Mouse (Mus musculus) testis, adult 2 months (tissue): ENCODE data around the gene Abca1. TPM values are rescaled to one million over a fixed set of nuclear protein-coding genes. Genes with fewer than 3 reads are reported as not detected.
A peak's percentile ranks its signal among the peaks of the same experiment; 100 is the strongest.

Experiments
- H3K27ac ChIP-seq: fragments of 200-500 bp; 2 replicates; pipeline ENCODE4 v1.5.1; 2012; ENCODE audit warnings: low read depth, low read length; ENCODE audit not compliant: control insufficient read depth, insufficient read depth
- H3K27me3 ChIP-seq: fragments of 200-500 bp; 2 replicates; pipeline ENCODE4 v1.6.1; 2012; ENCODE audit warnings: mild to moderate bottlenecking, low read length, moderate library complexity; ENCODE audit not compliant: control insufficient read depth, insufficient read depth
- H3K36me3 ChIP-seq: fragments of 200-500 bp; 2 replicates; pipeline ENCODE4 v1.6.1; 2012; ENCODE audit warnings: mild to moderate bottlenecking, low read length; ENCODE audit not compliant: control insufficient read depth, insufficient read depth
- H3K4me1 ChIP-seq: fragments of 200-500 bp; 2 replicates; pipeline ENCODE4 v1.6.1; 2012; ENCODE audit warnings: low read length; ENCODE audit not compliant: control insufficient read depth, insufficient read depth
- H3K4me3 ChIP-seq: fragments of 200-500 bp; 2 replicates; pipeline ENCODE4 v1.5.1; 2012; ENCODE audit warnings: low read depth, mild to moderate bottlenecking, low read length, moderate library complexity, mixed read lengths; ENCODE audit not compliant: control insufficient read depth
- CTCF ChIP-seq: fragments of 200-500 bp; IDR thresholded peaks from 2 replicates; pipeline ENCODE4 v1.5.1; 2012; ENCODE audit warnings: low read depth, mild to moderate bottlenecking, inconsistent platforms, low read length, moderate library complexity; ENCODE audit not compliant: control insufficient read depth, insufficient read depth, insufficient replicate concordance
- POLR2A ChIP-seq: fragments of 200-500 bp; IDR thresholded peaks from 2 replicates; pipeline ENCODE4 v1.6.1; 2012; ENCODE audit warnings: low read depth, mild to moderate bottlenecking, inconsistent platforms, low read length, moderate library complexity; ENCODE audit not compliant: control insufficient read depth
- polyA plus RNA-seq: library from polyadenylated mRNA; depleted of rRNA; stranded (reverse); fragments of >200 nt; gene quantifications from 2 replicates; pipeline ENCODE4 v1.2.3, GENCODE M21; 2012

Abca1 gene
- polyA plus RNA-seq, 1 experiment = 9.8 TPM

DNA sequence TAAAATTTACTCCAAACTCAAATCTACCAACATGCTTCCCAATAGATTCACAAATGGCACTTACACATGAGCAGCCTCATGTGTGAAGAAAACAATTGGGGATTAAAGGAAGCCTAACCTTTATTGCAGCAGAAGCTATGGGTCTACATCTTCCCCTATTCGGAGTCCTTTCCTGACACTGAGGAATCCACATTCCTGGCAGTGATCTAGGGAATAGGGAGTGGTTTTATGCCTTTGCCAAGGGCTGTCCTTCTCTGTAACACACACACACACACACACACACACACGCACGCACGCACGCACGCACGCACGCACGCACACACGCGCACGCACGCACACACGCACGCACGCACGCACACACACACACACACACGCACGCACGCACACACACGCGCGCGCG, 5.5 kb upstream of the Abca1 start:
- TF ChIP-seq CTCF (no peak), POLR2A (no peak)
- H3K36me3 ChIP-seq = no peaks in the 10 kb centered on the region
- H3K4me1 ChIP-seq = no peaks in the 10 kb centered on the region; the same call in none of the 2 replicates
- no peaks in the 10 kb centered on the region for H3K27me3 ChIP-seq
- H3K27ac ChIP-seq = no peak overlapping the region
- peak overlapping the region; percentile 52 for H3K4me3 ChIP-seq

DNA sequence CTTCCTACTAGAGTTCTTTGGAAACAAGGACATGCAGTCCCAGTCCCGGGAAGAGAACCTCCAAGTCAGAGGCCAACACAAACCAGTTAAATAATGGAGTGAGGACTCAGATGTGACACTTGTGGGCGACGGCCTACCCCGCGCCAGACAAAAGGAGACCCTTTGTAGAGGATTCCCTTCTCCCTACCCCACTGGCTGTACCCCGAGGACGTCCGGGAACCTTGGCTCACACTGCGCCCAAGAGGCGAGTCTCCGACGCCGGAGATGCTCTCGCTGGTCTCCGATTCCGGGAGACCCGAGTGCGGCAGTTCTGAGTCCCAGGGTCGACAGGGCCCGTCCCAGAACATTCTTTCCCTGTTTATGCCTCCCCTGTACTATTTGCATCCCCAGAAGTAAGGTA, 519 bp downstream of the Abca1 start:
- H3K27ac ChIP-seq = peak overlapping the region; percentile 73
- no peak for TF ChIP-seq POLR2A
- no peak for TF ChIP-seq CTCF
- H3K4me1 ChIP-seq = peaks cover 2% of the 10 kb centered on the region
- no peaks in the 10 kb centered on the region for H3K27me3 ChIP-seq
- no peaks in the 10 kb centered on the region for H3K36me3 ChIP-seq
- peak overlapping the region; percentile 86 for H3K4me3 ChIP-seq

DNA sequence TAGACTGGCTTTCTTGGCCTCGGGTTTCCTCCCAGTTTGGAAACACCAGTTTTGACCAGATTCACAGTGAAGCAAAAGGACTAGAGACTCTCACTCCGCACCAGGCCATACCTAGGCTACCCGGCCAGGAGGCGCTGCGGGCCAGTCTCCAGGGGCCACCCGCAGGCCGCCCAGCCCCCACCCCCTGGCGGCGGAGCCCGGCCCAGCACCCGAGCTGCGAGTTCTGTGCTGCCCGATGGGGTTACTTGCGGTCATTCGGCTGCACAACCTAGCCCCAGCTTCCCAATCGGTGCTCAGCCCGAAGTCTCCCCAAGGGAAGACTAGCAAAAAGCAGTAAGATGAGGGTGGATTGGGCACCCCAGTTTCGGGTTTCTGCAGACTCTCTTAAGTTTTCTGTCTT, 1.1 kb downstream of the Abca1 start:
- peak overlapping the region; percentile 86 for H3K4me3 ChIP-seq
- TF ChIP-seq CTCF (peak; percentile 48), POLR2A (no peak)
- peak overlapping the region; percentile 73 for H3K27ac ChIP-seq

DNA sequence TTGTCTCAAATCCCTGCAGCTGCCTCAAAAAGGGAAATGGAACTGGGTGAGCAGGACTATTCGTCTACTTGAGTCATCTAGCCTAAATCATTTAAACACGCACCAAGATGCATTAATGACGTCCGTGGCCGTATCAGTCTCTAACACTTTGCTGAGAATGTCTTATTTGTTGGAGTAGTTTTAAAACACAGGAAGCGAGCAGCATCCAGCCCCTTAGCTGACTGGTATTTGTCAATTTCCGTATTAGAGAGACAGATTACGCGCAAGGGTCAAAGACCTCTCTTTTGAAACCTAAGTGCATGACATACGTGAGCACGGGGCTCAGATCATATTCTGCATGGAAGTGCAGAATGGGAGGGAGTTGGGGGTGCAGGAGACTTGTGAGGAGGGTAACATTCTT, 4.2 kb downstream of the Abca1 start:
- H3K4me1 ChIP-seq = peaks cover 2% of the 10 kb centered on the region
- H3K36me3 ChIP-seq = no peaks in the 10 kb centered on the region
- peak overlapping the region; percentile 31; the same call in 1 of the 2 replicates for H3K27ac ChIP-seq
- H3K4me3 ChIP-seq = no peak overlapping the region
- TF ChIP-seq POLR2A (no peak), CTCF (no peak)
- no peaks in the 10 kb centered on the region for H3K27me3 ChIP-seq

More for the DNA sequence above, 1.1 kb downstream of the Abca1 start:
- Histone ChIP-seq H3K36me3 (no peaks in the 10 kb centered on the region), H3K27me3 (no peaks in the 10 kb centered on the region), H3K4me1 (peaks cover 2% of the 10 kb centered on the region)

DNA sequence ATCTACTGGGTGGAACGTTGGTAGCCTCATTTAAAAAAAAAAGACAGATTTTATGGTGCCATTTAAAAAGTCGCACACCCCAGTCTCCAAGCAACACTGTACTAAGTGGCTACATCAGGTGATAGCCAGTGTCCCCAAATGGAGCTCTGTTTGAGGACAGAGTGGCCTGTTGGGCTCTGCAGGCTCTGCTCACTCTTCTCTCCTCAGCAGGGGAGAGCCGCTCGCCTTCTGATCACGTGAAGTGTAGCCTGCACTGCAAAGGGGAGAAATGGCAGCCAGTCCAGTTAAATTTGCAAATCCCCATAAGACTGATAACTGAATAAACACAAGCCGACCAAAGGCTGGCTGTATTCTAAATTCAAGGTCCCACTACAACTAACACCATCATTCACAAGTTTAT, 6.0 kb downstream of the Abca1 start:
- no peak for TF ChIP-seq POLR2A
- no peak for TF ChIP-seq CTCF
- Histone ChIP-seq H3K4me1 (no peaks in the 10 kb centered on the region), H3K36me3 (no peaks in the 10 kb centered on the region)

DNA sequence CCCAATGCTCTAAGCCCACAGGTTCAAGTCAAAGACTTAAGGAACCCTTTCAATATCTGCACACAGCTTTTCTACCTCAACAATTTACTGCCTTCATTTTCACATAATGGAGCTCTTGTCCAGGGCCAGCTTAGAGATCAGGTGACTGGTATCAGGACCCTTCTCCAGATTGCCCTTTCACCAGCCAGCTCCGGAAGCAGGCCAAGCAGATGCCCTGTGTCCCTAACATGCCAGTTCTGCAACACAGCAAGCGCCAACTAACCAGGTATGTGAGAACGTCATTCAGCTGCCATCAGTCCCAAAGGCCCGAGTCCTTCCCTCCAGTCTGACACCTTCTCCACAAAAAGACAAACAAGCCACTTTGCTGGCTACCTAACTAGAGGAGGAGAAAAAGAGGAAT, 6.6 kb downstream of the Abca1 start:
- Histone ChIP-seq H3K36me3 (no peaks in the 10 kb centered on the region), H3K4me3 (no peak overlapping the region), H3K27me3 (no peaks in the 10 kb centered on the region), H3K4me1 (no peaks in the 10 kb centered on the region), H3K27ac (no peak overlapping the region)
- TF ChIP-seq POLR2A (no peak), CTCF (no peak)

More for the DNA sequence above, 6.0 kb downstream of the Abca1 start:
- no peak overlapping the region for H3K27ac ChIP-seq
- no peaks in the 10 kb centered on the region for H3K27me3 ChIP-seq
- H3K4me3 ChIP-seq = no peak overlapping the region

DNA sequence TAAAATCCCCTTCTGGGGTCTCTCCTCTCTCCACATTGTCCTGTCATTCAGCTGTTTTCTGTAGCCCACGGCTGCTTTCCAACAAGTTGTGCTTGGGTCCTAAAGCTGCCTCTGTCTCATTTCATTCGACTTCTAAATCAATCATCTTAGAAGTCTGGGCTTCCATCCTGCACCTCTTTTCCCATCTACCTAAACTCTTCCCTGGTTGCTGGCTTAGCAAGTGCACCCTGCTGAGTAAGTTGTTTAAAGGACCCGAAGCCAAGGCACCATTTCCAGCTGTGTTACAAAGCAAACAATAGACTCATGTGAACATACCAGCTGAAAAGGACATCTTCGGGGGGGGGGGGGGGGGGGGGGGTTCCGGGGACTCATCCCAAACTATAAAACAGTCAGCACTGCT, 7.0 kb downstream of the Abca1 start:
- Histone ChIP-seq H3K4me1 (no peaks in the 10 kb centered on the region), H3K4me3 (no peak overlapping the region), H3K27me3 (no peaks in the 10 kb centered on the region), H3K27ac (no peak overlapping the region), H3K36me3 (no peaks in the 10 kb centered on the region)
- no peak for TF ChIP-seq CTCF
- no peak for TF ChIP-seq POLR2A

DNA sequence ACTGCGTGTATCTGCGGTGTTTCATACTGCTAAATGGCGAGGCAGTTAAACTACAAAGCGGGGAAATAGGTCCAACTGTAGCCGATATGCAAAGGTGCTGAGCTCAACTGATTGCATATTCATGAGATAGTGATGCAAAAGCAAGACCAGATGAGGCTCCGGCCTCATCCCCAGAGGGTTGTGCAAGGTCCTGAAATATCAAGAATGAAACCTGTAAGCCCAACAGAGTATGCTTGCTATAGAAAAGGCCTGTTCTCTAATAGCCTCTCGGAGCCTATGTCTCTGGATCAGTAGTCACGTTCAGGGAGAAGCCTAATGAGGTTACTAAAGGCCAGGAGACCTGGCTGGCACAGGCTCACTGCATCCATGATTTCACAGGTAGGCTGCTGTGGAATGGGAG, 9.2 kb downstream of the Abca1 start:
- no peaks in the 10 kb centered on the region; the same call in 1 of the 2 replicates for H3K4me1 ChIP-seq
- H3K4me3 ChIP-seq = no peak overlapping the region
- H3K27me3 ChIP-seq = no peaks in the 10 kb centered on the region
- H3K27ac ChIP-seq = no peak overlapping the region
- H3K36me3 ChIP-seq = no peaks in the 10 kb centered on the region
- TF ChIP-seq POLR2A = no peak
- TF ChIP-seq CTCF = no peak
